Mouse (Mus musculus) E14TG2a.4 (cell line): Measurements from ENCODE around the gene Zfp91.
"Not testable (repeated sequence)": the region's sequence is repeated elsewhere in the genome, so short reads cannot be mapped to it uniquely, and the experiment has no call there.

Source experiments
- CTCF ChIP-seq: conservative IDR thresholded peaks from 2 replicates; pipeline ENCODE4 v1.5.1; 2014; ENCODE audit warnings: low read length
- NANOG ChIP-seq: IDR thresholded peaks from 2 replicates; pipeline ENCODE4 v1.6.1; 2014; ENCODE audit warnings: borderline replicate concordance, low read length, mixed read lengths
- POU5F1 ChIP-seq: IDR thresholded peaks from 2 replicates; pipeline ENCODE4 v1.6.1; 2014; ENCODE audit warnings: low read length, borderline replicate concordance

- not testable (repeated sequence) for TF ChIP-seq CTCF, POU5F1, NANOG
Measured at GRCm38 (mm10) chr19:12720919-12721318, 75.0 kb downstream of the Zfp91 start.
